Mouse (Mus musculus) cerebellum, postnatal 10 days (tissue): Measurements from ENCODE around the gene Sf1.

Experiments used
- DNase-seq, 2 experiments: peaks; one replicate each; pipeline ENCODE4 v3.0.0; 2021; ENCODE audit warnings: mixed read lengths in 2 of 2

The Sf1 gene

GRCm38 (mm10) chr19:6423241-6423640, 59.8 kb downstream of the Sf1 start:
- DNase-seq, result peak; percentile 50 to 56

- DNase-seq, result peak; percentile 48 to 56
These were observed 60.8 kb downstream of the Sf1 start for GRCm38 (mm10) chr19:6424137-6424881.

GRCm38 (mm10) chr19:6425595-6425994, 62.1 kb downstream of the Sf1 start:
- DNase-seq, result no peak

GRCm38 (mm10) chr19:6426703-6427500, 63.4 kb downstream of the Sf1 start:
- peak in 1 of 2 experiments; percentile 30 for DNase-seq
